Mouse (Mus musculus) ovary, adult 18-20 months (tissue): ENCODE results near the gene Cypt4.
"Not testable (repeated sequence)": the region's sequence is repeated elsewhere in the genome, so short reads cannot be mapped to it uniquely, and the experiment has no call there.

Source experiments
- DNase-seq: peaks from one replicate; pipeline ENCODE4 v3.0.0; 2022; ENCODE audit warnings: low spot score, mixed read lengths

The Cypt4 gene

DNA sequence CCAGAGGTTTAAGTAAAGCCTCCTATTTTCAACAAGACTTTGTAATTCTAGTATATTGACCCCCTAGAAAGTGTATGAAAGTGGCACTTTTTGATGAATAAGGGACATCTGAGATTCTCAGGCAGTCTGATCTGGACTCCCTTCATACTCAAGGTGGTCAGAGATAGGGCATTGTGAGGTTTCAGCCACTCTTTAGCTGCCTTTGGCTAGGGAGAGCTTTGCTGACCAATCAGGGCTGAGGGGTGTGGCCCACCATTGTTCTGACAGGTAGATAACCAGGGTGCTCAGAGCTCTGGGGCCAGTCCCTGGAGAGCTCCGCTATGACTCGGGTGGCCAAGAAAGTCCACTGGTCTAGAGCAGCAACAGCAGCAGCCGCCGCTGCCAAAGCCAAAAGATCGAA, at the start of gene Cypt4:
TSS of gene Cypt4 (plus strand) at position 301 of the 400 bp plus-strand sequence.
- DNase-seq: no peak

DNA sequence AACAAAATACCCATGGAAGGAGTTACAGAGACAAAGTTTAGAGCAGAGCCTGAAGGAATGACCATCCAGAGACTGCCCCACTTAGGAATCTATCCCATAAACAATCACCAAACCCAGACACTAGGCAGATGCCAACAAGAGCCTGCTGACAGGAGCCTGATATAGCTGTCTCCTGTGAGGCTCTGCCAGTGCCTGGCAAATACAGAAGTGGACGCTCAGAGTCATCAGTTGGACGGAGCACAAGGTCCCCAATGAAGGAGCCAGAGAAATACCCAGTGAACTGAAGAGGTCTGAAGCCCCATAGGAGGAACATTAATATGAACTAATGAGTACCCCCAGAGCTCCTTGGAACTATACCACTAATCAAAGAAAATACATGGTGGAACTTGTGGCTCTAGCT, 12.3 kb downstream of the Cypt4 start:
- DNase-seq: not testable (repeated sequence)
